Mouse (Mus musculus) lung, postnatal 10 days (tissue): Measurements from ENCODE around the gene Idh3a.
"Not testable (repeated sequence)": the region's sequence is repeated elsewhere in the genome, so short reads cannot be mapped to it uniquely, and the experiment has no call there.

Experiments
- DNase-seq: peaks from one replicate; pipeline ENCODE4 v3.0.0; 2021

The Idh3a gene

DNA sequence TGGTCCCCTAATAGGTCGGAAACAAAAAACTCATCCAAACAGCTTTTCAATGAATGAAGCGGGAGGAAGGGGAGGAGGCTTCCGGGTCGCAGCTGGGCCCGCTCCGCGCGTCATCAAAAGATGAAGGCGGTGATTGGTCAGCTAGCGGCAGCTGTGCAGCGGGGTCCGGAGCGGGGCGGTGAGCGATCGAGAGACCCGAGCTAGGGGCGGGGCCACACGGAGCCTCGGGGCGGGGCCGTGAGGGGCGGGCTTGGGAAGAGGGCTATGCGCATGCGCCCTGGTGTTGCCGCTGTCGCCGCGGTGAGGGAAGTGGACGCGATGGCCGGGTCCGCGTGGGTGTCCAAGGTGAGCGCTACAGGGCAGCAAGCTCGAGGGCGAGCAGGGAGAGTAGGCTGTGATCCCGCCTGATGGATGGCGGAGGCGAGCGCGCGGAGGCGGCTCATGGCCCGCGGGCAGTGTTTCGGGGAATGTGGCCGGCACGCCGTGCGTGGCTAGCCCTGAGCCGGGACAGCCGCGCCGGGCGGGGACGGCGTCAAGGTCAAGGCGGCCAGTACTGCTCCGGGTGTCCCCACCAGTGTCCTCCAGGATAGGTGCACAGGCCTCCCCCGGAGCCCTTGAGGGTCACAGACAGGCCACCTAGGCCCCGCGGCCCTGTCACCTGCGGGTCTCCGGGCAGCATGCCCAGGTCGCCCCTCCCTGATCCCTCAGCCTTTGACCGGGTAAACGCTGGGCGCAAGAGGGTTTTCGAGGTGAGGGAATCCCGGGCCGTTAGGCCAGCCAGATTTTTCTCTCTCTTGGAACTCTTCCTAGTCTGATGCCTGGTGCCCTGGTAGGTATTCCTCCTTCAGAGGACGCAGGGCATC lies at the start of gene Idh3a:
Idh3a (plus strand) TSS at position 136 of the 863 bp plus-strand sequence.
- DNase-seq = peak; percentile 99

DNA sequence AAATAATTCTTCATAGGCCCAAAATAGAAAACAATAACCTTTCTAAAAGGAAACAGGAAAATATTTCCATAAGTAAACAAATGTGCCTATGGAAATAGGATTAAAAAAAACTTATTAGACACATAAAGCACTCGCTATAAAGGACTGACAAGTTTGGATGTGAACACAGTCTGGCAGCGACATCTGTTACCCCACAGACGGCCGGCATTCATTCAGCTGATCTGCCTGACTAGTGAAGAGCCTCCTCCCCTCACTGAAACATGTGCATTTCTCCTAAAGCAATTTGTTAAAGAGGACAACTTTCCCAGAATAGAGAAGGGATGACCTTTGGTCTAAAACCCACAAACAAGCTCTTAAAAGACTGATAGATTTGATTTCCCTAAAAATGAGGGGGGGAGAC lies 49.1 kb upstream of the Idh3a start:
- no peak for DNase-seq

GRCm38 (mm10) chr9:54537480-54537879 lies 48.7 kb upstream of the Idh3a start:
- DNase-seq = no peak

DNA sequence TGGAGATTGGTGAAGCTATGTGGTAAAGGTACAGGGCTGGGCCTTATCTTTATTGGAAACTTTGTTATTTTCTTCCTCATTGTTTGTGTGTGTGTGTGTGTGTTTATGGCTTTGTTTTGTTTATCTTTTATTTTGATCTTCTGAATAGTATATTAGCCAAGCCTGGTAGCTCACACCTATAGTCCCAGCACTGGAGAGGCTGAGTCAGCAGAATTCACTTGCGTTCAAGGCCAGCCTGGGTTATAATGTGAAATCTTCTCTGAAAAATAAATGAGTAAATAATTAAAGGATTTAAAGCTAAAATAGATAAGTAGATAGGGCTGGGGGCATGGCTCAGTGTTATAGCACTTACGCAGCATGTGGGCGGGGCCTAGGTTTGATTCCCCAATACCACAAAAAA lies 47.9 kb upstream of the Idh3a start:
- DNase-seq = no peak

- no peak for DNase-seq
Observed at GRCm38 (mm10) chr9:54538684-54539083, 47.5 kb upstream of the Idh3a start, which contains the start of gene Sh2d7. Gene Sh2d7 (plus strand): TSS chr9:54538984.

DNA sequence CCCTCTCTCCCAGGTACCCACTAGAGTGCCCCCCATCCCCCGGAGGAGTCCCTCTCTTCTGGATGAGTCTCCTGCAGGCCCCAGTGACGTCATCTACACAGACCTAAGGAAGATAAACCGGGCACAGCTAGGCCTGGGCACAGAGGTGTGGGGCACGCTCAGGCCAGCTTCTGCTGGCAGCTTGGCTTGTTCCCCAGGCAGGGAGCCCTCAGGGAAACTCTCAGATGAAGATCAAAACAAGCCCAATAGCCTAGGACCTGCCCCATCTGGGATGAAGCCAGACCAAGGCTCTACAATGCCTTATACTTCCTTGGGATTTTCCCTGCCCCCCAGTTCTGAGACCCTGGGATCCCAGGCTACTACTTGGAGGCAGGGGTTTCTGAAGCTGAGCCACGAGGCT lies 45.3 kb upstream of the Idh3a start:
- no peak for DNase-seq

GRCm38 (mm10) chr9:54544212-54544953 lies 41.8 kb upstream of the Idh3a start:
- no peak for DNase-seq

DNA sequence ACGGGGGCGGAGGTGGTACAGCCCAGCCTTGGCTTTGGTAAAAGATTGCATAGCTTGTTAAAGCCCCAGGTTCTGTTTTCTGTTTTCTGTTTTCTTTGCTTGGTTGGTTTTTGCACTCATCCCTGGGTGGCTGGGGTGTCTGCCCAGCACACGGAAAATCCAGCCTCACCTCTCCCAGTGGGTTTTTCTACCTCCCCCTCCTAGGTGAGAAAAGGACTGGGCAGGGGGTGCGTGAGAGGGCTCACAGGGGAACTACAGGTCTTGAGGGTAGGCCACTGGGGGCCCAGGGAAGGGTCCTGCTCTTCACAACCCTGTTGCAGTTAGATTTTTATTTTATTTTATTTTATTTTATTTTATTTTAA lies 41.2 kb upstream of the Idh3a start:
- DNase-seq = no peak

DNA sequence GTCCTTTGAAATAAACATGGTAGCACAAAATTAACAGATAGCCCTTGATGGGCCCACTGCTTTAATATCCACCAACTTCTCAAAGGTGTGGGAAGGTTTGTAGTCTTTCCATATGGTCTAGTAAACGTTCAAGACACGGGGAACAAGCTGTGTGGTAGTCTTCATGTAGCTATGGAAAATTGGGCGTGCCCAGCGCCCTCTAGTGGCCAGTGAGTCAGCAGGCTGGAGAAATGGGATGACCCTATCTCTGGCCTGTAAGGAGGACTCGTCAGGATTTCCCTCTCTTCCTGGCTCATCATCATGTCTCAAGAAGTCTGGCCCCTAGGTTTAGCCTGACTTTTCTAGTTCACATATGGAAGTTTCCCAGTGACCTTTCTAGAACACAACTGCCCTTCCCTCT lies 38.6 kb upstream of the Idh3a start:
- DNase-seq = peak; percentile 64

- no peak for DNase-seq
Observed at GRCm38 (mm10) chr9:54549433-54549832, 36.7 kb upstream of the Idh3a start.

- peak; percentile 35 for DNase-seq
Observed at GRCm38 (mm10) chr9:54552409-54552808, 33.7 kb upstream of the Idh3a start.

GRCm38 (mm10) chr9:54555044-54555443 lies 31.1 kb upstream of the Idh3a start:
- DNase-seq = no peak

DNA sequence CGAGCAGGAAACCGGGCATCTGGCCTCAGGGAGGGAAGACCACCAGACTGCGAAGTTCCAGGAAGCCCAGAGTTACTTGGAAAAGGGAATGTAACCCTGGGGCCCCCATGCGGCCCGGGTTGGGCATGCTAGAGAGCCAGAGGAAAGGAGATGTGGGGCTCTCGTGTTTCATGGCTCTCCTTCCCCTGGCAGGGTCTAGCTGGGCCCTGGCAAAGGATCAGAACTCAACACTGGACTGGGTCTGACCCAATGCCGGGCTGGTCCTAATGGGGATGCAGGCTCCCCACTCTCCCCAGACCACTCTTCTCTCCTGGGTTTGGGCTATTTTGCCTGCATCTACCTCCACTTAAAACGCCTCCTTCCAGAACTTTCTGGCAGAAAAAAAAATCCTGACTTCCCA lies 27.4 kb upstream of the Idh3a start:
- no peak for DNase-seq

GRCm38 (mm10) chr9:54559771-54560471 lies 26.2 kb upstream of the Idh3a start, which contains the start of gene Cib2:
Gene Cib2 (minus strand): TSS chr9:54560218.
- DNase-seq = peak; percentile 88

DNA sequence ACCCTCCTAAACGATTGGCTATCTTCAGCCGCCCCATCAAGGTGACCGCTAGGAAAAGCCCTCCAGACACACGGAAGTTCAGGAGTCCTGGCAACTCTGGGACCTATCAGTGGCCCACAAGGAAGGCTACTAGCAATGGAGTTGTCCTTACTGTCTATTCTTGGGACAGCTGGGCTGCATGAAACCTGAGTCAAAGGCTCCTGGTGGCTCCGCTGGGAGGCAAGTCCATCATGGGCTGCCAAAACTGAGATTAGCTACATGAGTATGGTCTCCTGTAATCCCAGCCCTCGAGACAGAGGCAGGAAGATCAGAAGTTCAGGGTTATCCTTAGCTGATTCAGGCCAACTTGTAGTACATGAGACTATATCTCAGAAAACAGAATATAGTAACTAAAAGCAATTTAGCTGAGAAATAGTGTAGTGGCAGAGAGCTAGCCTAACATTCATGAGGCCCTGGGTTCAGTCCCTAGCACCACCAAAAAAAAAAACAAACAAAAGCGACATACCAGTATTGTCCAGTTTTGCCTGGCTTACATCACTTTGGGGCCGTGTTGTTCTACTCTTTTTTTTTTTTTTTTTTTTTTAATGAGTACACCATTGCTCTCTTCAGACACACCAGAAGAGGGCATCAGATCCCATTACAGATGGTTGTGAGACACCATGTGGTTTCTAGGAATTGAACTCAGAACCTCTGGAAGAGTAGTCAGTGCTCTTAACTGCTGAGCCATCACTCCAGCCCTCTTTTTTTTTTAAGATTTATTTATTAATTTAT lies 25.1 kb upstream of the Idh3a start:
- DNase-seq = no peak

DNA sequence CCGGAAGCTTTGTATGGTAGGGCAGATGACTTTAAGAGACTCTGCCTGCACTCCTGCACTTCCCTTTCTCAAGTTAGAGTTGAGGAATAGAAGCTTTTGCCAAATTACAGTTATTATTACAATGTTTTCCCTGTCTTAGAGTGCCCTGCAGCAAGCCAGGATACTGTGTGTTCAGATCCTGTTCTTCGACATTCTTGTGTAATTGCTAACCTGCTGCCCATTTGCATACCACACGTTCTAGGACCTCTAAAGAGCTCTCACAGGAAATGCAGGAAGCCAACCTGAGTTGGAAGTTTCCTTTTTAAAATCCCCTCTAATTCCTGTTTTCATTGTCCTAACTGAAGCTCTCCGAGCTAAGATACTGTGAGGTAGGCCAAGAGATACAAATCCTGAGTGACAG lies 19.2 kb upstream of the Idh3a start:
- peak; percentile 23 for DNase-seq

- no peak for DNase-seq
Observed at GRCm38 (mm10) chr9:54568732-54569131, 17.4 kb upstream of the Idh3a start.

GRCm38 (mm10) chr9:54571130-54571839 lies 14.8 kb upstream of the Idh3a start:
- no peak for DNase-seq

DNA sequence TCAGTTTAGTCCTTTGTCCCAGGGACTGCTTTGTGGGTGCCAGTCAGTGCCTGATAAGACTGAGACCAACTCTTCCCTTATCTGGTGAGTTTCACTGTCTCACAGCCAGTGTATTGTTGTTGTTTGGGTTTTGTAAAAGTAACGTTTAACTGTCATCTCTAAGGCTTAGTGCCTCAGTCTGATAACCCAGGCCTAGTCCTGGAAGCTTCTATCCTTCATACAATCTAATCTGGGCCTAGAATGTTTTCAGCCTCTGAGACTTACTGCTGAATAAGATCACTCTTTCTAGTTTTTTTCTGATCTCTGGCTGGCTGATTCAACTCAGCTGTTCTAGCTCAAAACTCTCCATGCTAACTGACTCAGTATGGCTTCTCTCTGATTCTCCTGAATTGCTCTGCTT lies 2.4 kb upstream of the Idh3a start:
- DNase-seq = no peak

DNA sequence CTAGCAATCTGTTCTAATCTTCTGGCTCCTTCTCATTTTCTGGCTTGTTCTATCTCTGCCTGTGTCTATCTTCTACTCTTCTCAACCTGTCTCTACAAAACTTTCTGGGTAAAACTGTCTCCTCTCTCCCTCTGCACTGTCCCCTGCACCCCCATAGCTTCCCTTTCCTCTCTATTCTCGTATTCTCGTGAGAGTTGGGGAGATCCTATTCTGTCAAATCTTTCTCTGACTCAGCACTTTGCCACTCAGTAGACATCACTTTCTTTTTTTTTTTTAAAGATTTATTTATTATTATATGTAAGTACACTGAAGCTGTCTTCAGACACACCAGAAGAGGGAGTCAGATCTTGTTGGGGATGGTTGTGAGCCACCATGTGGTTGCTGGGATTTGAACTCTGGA lies 2.0 kb upstream of the Idh3a start:
- not testable (repeated sequence) for DNase-seq

- DNase-seq = no peak
Observed at GRCm38 (mm10) chr9:54585839-54586198, 315 bp upstream of the Idh3a start.

GRCm38 (mm10) chr9:54587863-54588262 lies 1.7 kb downstream of the Idh3a start:
- DNase-seq = no peak
